1 mouse cellular context compared by ENCODE assay signal in the genomic region with DNA sequence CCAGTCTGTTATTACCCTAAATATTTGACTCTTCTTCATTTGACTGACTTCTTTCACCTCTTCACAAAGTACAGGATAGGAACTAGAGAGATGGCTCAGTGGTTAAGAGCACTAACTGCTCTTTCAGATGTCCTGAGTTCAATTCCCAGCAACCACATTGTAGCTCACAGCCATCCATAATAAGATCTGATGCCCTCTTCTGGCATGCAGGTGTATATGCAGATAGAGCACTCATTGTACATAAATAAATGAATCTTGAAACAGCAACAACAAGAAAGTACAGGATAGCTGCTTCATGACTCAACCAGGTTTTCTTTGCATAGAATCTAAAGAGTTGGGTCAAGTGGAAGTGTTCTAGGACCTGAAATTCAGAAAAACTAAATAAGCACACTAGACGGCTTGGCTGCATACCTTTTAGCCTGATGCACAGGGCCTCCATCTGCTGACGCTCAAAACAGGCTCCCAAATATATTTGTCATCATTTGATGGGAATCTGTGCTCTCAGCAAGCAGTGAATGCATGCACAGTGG.
TF ChIP-seq lines count a peak whose summit lies in the region.

No protein-coding gene starts in this region.

TF ChIP-seq in MEL, 35 proteins besides CTCF, POLR2A, EP300 and RAD21:
- TF ChIP-seq SIN3A (IDR thresholded peaks at IDR 0.05; ENCODE audit: low read length): no peak
- TF ChIP-seq MAFK (IDR thresholded peaks at IDR 0.05; ENCODE audit: borderline replicate concordance, low read depth, low read length): no peak
- TF ChIP-seq SMC3 (IDR thresholded peaks at IDR 0.05; ENCODE audit: low read depth, low read length): peak; percentile 50
- TF ChIP-seq TBP (IDR thresholded peaks at IDR 0.05; ENCODE audit: low read depth, low read length): no peak
TF ChIP-seq in MEL: peak in this region for 1.
